Mouse (Mus musculus) E14TG2a.4 (cell line): ENCODE data around the gene Rufy2.
"Not testable (repeated sequence)": the region's sequence is repeated elsewhere in the genome, so short reads cannot be mapped to it uniquely, and the experiment has no call there.

ENCODE experiments used
- H3K27me3 ChIP-seq: 2 replicates; pipeline ENCODE4 v1.6.1; 2014; ENCODE audit warnings: low read length, control low read depth; ENCODE audit not compliant: insufficient read depth
- H3K36me3 ChIP-seq: 2 replicates; pipeline ENCODE4 v1.6.1; 2014; ENCODE audit warnings: low read length, control low read depth; ENCODE audit not compliant: insufficient read depth
- H3K4me1 ChIP-seq: replicated peaks from 2 replicates; pipeline ENCODE4 v1.6.1; 2014; ENCODE audit warnings: low read depth, low read length, control low read depth
- H3K4me3 ChIP-seq: replicated peaks from 2 replicates; pipeline ENCODE4 v1.5.1; 2014; ENCODE audit warnings: mild to moderate bottlenecking, low read length
- H3K9me3 ChIP-seq: 2 replicates; pipeline ENCODE4 v1.6.1; 2014; ENCODE audit warnings: low read length, control low read depth
- CTCF ChIP-seq: conservative IDR thresholded peaks from 2 replicates; pipeline ENCODE4 v1.5.1; 2014; ENCODE audit warnings: low read length
- NANOG ChIP-seq: IDR thresholded peaks from 2 replicates; pipeline ENCODE4 v1.6.1; 2014; ENCODE audit warnings: borderline replicate concordance, low read length, mixed read lengths
- POU5F1 ChIP-seq: IDR thresholded peaks from 2 replicates; pipeline ENCODE4 v1.6.1; 2014; ENCODE audit warnings: low read length, borderline replicate concordance

Gene Rufy2

GRCm38 (mm10) chr10:63053007-63053406 lies 73.0 kb downstream of the Rufy2 start:
- 0 out of 2 replicates have a peak overlapping the region, but pooled peaks have one; percentile 17 for H3K4me3 ChIP-seq
- no peaks in the 10 kb centered on the region for H3K36me3 ChIP-seq
- TF ChIP-seq POU5F1: no peak
- no peak for TF ChIP-seq NANOG
- no peak for TF ChIP-seq CTCF
- peaks cover 81% of the 10 kb centered on the region for H3K4me1 ChIP-seq
- no peaks in the 10 kb centered on the region for H3K27me3 ChIP-seq
- H3K9me3 ChIP-seq: 0 out of 2 replicates have a peak, but pooled peaks cover 3% of the 10 kb centered on the region

GRCm38 (mm10) chr10:63054071-63054470 lies 74.0 kb downstream of the Rufy2 start:
- not testable (repeated sequence) for H3K36me3 ChIP-seq, H3K27me3 ChIP-seq, H3K9me3 ChIP-seq
- H3K4me3 ChIP-seq: peak overlapping the region; percentile 17; the same call in 1 of the 2 replicates
- H3K4me1 ChIP-seq: peaks cover 73% of the 10 kb centered on the region

GRCm38 (mm10) chr10:63054586-63054985 lies 74.6 kb downstream of the Rufy2 start:
- Histone ChIP-seq H3K4me3 (no peak overlapping the region), H3K4me1 (peaks cover 68% of the 10 kb centered on the region), H3K9me3 (0 out of 2 replicates have a peak, but pooled peaks cover 3% of the 10 kb centered on the region), H3K27me3 (peaks cover 9% of the 10 kb centered on the region; the same call in 1 of the 2 replicates), H3K36me3 (no peaks in the 10 kb centered on the region)
- TF ChIP-seq NANOG (no peak), CTCF (peak; percentile 54), POU5F1 (no peak)

- no peaks in the 10 kb centered on the region for H3K36me3 ChIP-seq
- H3K27me3 ChIP-seq: peaks cover 21% of the 10 kb centered on the region
- H3K4me3 ChIP-seq: peak overlapping the region; percentile 50
- TF ChIP-seq CTCF: no peak
- no peak for TF ChIP-seq POU5F1
- TF ChIP-seq NANOG: no peak
- 0 out of 2 replicates have a peak, but pooled peaks cover 3% of the 10 kb centered on the region for H3K9me3 ChIP-seq
- H3K4me1 ChIP-seq: peaks cover 60% of the 10 kb centered on the region
Measured at GRCm38 (mm10) chr10:63056966-63057750, 77.1 kb downstream of the Rufy2 start.

- Histone ChIP-seq H3K27me3 (peaks cover 26% of the 10 kb centered on the region), H3K9me3 (0 out of 2 replicates have a peak, but pooled peaks cover 3% of the 10 kb centered on the region), H3K4me3 (no peak within 1 kb of the TSS), H3K4me1 (peaks cover 37% of the 10 kb centered on the region), H3K36me3 (no peaks in the 10 kb centered on the region)
- TF ChIP-seq NANOG: no peak
- TF ChIP-seq CTCF: no peak
Measured at GRCm38 (mm10) chr10:63059862-63060261, 79.8 kb downstream of the Rufy2 start, which contains the start of gene Pbld1. TSS of gene Pbld1 (plus strand) at chr10:63060162.

- H3K9me3 ChIP-seq: no peaks in the 10 kb centered on the region
- no peaks in the 10 kb centered on the region for H3K36me3 ChIP-seq
- no peak overlapping the region for H3K4me3 ChIP-seq
- H3K4me1 ChIP-seq: peaks cover 34% of the 10 kb centered on the region
- TF ChIP-seq CTCF (no peak), NANOG (no peak), POU5F1 (no peak)
- peaks cover 26% of the 10 kb centered on the region for H3K27me3 ChIP-seq
Measured at GRCm38 (mm10) chr10:63060406-63060805, 80.4 kb downstream of the Rufy2 start.

GRCm38 (mm10) chr10:63061266-63061665 lies 81.2 kb downstream of the Rufy2 start:
- Histone ChIP-seq H3K4me1 (peaks cover 35% of the 10 kb centered on the region), H3K9me3 (no peaks in the 10 kb centered on the region), H3K27me3 (peaks cover 26% of the 10 kb centered on the region), H3K36me3 (no peaks in the 10 kb centered on the region), H3K4me3 (peak overlapping the region; percentile 68)
- TF ChIP-seq NANOG (no peak), CTCF (no peak), POU5F1 (no peak)

- Histone ChIP-seq H3K36me3 (no peaks in the 10 kb centered on the region), H3K4me1 (peaks cover 23% of the 10 kb centered on the region), H3K4me3 (no peak overlapping the region), H3K9me3 (no peaks in the 10 kb centered on the region), H3K27me3 (peaks cover 26% of the 10 kb centered on the region)
- TF ChIP-seq POU5F1 (no peak), CTCF (no peak), NANOG (no peak)
Measured at GRCm38 (mm10) chr10:63062696-63063095, 82.7 kb downstream of the Rufy2 start.
